Mouse (Mus musculus) megakaryocyte, embryonic 14.5 days (primary cell): Measurements from ENCODE around the gene Sel1l3. TPM values are rescaled to one million over a fixed set of nuclear protein-coding genes. Genes with fewer than 3 reads are reported as not detected.

Experiments
- H3K27me3 ChIP-seq: replicated peaks from 2 replicates; pipeline ENCODE3; 2012; ENCODE audit warnings: inconsistent platforms
- H3K36me3 ChIP-seq: replicated peaks from 2 replicates; pipeline ENCODE3; 2012; ENCODE audit warnings: low read length, inconsistent platforms, mixed read lengths
- H3K4me1 ChIP-seq: 2 replicates; pipeline ENCODE4 v1.6.1; 2012; ENCODE audit warnings: inconsistent platforms
- H3K4me3 ChIP-seq: replicated peaks from 2 replicates; pipeline ENCODE3; 2012; ENCODE audit warnings: moderate library complexity, mild to moderate bottlenecking, inconsistent platforms
- H3K9me3 ChIP-seq: 2 replicates; pipeline ENCODE4 v1.6.1; 2012; ENCODE audit warnings: inconsistent platforms
- FLI1 ChIP-seq: IDR thresholded peaks from 2 replicates; pipeline ENCODE4 v1.6.1; 2012; ENCODE audit warnings: low read length, inconsistent platforms, mixed read lengths
- GATA1 ChIP-seq: IDR thresholded peaks from 3 replicates; pipeline ENCODE4 v1.6.1; 2012; ENCODE audit warnings: mixed read lengths, low read length, inconsistent platforms, borderline replicate concordance
- polyA plus RNA-seq: library from polyadenylated mRNA; stranded (reverse); fragments of >175 nt; gene quantifications from 2 replicates; pipeline ENCODE4 v1.2.3, GENCODE M21; 2012; ENCODE audit warnings: low replicate concordance; ENCODE audit not compliant: insufficient read depth

The Sel1l3 gene
- polyA plus RNA-seq, 1 experiment = 0.08 TPM

DNA sequence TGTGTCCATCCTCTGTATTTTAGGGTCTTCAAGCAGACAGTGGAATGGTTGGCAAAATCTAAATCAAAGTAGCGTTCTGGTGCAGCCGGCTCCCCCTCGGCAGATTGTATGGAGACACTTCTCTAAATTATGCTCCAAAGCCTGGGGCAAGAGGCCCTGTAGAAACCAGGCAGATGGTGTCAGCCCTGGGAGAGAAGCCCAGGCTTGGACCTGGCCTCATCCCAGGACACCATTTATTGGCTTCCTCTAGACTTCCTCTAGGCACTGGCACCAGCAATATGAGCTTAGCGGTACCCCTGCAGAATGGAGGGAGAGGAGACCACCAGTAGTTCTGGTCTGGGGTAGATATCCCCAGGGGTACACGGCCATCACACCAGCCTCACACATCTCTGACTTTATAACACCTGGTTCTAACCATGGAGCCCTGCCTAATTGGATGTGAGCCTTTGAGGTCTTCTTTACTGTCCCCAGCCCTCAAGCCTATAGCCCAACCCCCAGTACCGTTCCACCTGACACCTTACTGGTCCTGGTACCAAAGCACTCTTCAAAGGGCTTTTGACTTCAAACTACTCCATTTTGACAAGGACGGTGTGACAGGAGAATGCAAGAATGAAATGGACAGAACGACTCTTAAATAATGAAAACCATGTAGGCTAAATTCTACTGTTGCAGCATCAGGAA lies 52.1 kb downstream of the Sel1l3 start:
- no peak for TF ChIP-seq GATA1
- no peak for TF ChIP-seq FLI1
- Histone ChIP-seq H3K9me3 (0 out of 2 replicates have a peak, but pooled peaks cover 2% of the 10 kb centered on the region), H3K36me3 (no peaks in the 10 kb centered on the region), H3K4me3 (no peak overlapping the region), H3K4me1 (no peaks in the 10 kb centered on the region), H3K27me3 (no peaks in the 10 kb centered on the region)

- Histone ChIP-seq H3K4me1 (no peaks in the 10 kb centered on the region), H3K9me3 (0 out of 2 replicates have a peak, but pooled peaks cover 2% of the 10 kb centered on the region), H3K4me3 (no peak overlapping the region), H3K27me3 (no peaks in the 10 kb centered on the region), H3K36me3 (no peaks in the 10 kb centered on the region)
- no peak for TF ChIP-seq GATA1
- no peak for TF ChIP-seq FLI1
Observed at GRCm38 (mm10) chr5:53160207-53160606, 53.5 kb downstream of the Sel1l3 start.

- Histone ChIP-seq H3K36me3 (no peaks in the 10 kb centered on the region), H3K27me3 (no peaks in the 10 kb centered on the region), H3K4me1 (no peaks in the 10 kb centered on the region), H3K4me3 (no peak overlapping the region), H3K9me3 (0 out of 2 replicates have a peak, but pooled peaks cover 2% of the 10 kb centered on the region)
- TF ChIP-seq GATA1 (no peak), FLI1 (no peak)
Observed at GRCm38 (mm10) chr5:53159631-53160030, 54.1 kb downstream of the Sel1l3 start.

GRCm38 (mm10) chr5:53159166-53159565 lies 54.6 kb downstream of the Sel1l3 start:
- no peaks in the 10 kb centered on the region for H3K36me3 ChIP-seq
- no peak overlapping the region for H3K4me3 ChIP-seq
- no peak for TF ChIP-seq FLI1
- TF ChIP-seq GATA1 = no peak
- no peaks in the 10 kb centered on the region for H3K27me3 ChIP-seq
- 0 out of 2 replicates have a peak, but pooled peaks cover 2% of the 10 kb centered on the region for H3K9me3 ChIP-seq
- H3K4me1 ChIP-seq = no peaks in the 10 kb centered on the region

GRCm38 (mm10) chr5:53155985-53156679 lies 57.6 kb downstream of the Sel1l3 start:
- no peak for TF ChIP-seq FLI1
- no peak for TF ChIP-seq GATA1

GRCm38 (mm10) chr5:53154501-53154900 lies 59.2 kb downstream of the Sel1l3 start:
- H3K27me3 ChIP-seq = no peaks in the 10 kb centered on the region
- H3K4me3 ChIP-seq = no peak overlapping the region
- no peaks in the 10 kb centered on the region for H3K9me3 ChIP-seq
- TF ChIP-seq GATA1 (no peak), FLI1 (no peak)
- no peaks in the 10 kb centered on the region for H3K36me3 ChIP-seq
- H3K4me1 ChIP-seq = no peaks in the 10 kb centered on the region

More at GRCm38 (mm10) chr5:53155985-53156679, 57.6 kb downstream of the Sel1l3 start:
- Histone ChIP-seq H3K4me3 (no peak overlapping the region), H3K27me3 (no peaks in the 10 kb centered on the region), H3K4me1 (no peaks in the 10 kb centered on the region), H3K36me3 (no peaks in the 10 kb centered on the region), H3K9me3 (no peaks in the 10 kb centered on the region)

GRCm38 (mm10) chr5:53154078-53154477 lies 59.6 kb downstream of the Sel1l3 start:
- H3K9me3 ChIP-seq = no peaks in the 10 kb centered on the region
- no peak for TF ChIP-seq FLI1

DNA sequence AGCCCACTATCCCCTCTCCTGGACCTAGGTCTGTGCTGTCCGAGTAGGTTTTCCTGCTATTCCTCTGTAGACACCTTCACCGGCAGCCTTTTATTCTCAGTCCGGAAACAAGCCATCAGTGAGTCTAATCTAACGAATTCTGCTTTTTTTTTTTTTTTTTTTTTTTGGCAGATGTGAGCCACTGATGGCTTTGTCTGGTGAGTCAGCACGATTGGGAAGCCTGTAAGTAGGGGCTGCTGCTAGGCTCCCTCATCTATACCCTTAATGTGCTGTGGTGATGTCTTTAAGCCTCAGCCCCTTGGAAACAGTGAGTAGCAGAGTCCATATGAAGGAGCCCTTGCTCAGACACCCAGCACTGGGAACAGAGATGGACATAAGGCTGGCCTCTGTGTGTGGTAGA lies 60.6 kb downstream of the Sel1l3 start:
- TF ChIP-seq FLI1 (no peak), GATA1 (no peak)
- Histone ChIP-seq H3K4me1 (no peaks in the 10 kb centered on the region), H3K9me3 (no peaks in the 10 kb centered on the region), H3K4me3 (no peak overlapping the region), H3K36me3 (no peaks in the 10 kb centered on the region), H3K27me3 (no peaks in the 10 kb centered on the region)

More at GRCm38 (mm10) chr5:53154078-53154477, 59.6 kb downstream of the Sel1l3 start:
- no peaks in the 10 kb centered on the region for H3K27me3 ChIP-seq
- no peak overlapping the region for H3K4me3 ChIP-seq
- H3K4me1 ChIP-seq = no peaks in the 10 kb centered on the region
- no peaks in the 10 kb centered on the region for H3K36me3 ChIP-seq

DNA sequence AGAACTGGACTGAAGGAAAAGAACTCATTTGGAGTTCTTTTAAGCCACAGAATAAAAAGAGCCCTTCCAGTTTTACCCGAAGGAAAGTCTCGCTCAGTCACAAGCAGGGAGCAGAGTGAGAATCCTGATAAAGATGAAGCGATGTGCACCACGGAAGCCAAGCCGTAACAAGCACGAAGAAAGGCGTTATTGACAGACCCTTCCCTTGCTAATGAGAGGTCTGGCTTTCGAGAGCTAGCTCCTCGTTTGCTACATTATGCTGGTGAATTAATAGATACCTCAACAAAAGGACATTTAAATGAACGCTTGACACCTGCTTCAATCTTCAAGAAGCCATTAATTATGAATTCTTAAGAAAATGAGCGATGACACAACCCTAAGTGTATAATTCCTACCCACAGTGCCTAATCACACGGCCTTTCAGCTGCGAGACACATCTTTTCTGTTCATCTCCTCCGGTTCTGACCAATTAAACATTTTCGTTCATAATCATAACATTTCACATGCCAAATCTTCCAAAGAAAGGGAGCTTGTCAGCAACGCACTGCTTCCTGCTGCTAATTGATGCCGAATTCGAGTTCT lies 62.3 kb downstream of the Sel1l3 start:
- no peaks in the 10 kb centered on the region for H3K27me3 ChIP-seq
- no peaks in the 10 kb centered on the region for H3K4me1 ChIP-seq
- H3K9me3 ChIP-seq = no peaks in the 10 kb centered on the region
- H3K36me3 ChIP-seq = no peaks in the 10 kb centered on the region
- TF ChIP-seq FLI1 (no peak), GATA1 (no peak)
- no peak overlapping the region for H3K4me3 ChIP-seq

GRCm38 (mm10) chr5:53148960-53149685 lies 64.6 kb downstream of the Sel1l3 start:
- no peaks in the 10 kb centered on the region for H3K4me1 ChIP-seq
- TF ChIP-seq FLI1 = no peak
- TF ChIP-seq GATA1 = no peak
- peaks cover 12% of the 10 kb centered on the region for H3K9me3 ChIP-seq
- H3K4me3 ChIP-seq = no peak overlapping the region
- H3K27me3 ChIP-seq = no peaks in the 10 kb centered on the region
- no peaks in the 10 kb centered on the region for H3K36me3 ChIP-seq
